Mouse (Mus musculus) embryonic facial prominence, embryonic 11.5 days (tissue): ENCODE measurements around the gene Tmem8b. TPM values are rescaled to one million over a fixed set of nuclear protein-coding genes. Genes with fewer than 3 reads are reported as not detected.

ENCODE experiments used
- ATAC-seq: fragments of 200-750 bp; cut with Nextera tagmentation; replicated peaks from 2 replicates; pipeline ENCODE4 v1.8.0; 2017; ENCODE audit warnings: low read depth; ENCODE audit not compliant: insufficient number of reproducible peaks, low FRiP score, low TSS enrichment
- DNase-seq: peaks from one replicate; pipeline ENCODE4 v3.0.0-alpha.2; 2015; ENCODE audit warnings: low spot score
- H3K27ac ChIP-seq: fragments of 300-500 bp; sonication (generic); replicated peaks from 2 replicates; pipeline ENCODE4 v1.5.1; 2014; ENCODE audit warnings: mild to moderate bottlenecking, low read depth, low read length, control low read depth
- H3K27me3 ChIP-seq: fragments of 300-500 bp; sonication (generic); 2 replicates; pipeline ENCODE4 v1.6.1; 2014; ENCODE audit warnings: mild to moderate bottlenecking, low read length, moderate library complexity, mixed read lengths; ENCODE audit not compliant: control insufficient read depth, insufficient read depth
- H3K36me3 ChIP-seq: fragments of 300-500 bp; sonication (generic); replicated peaks from 2 replicates; pipeline ENCODE4 v1.6.1; 2014; ENCODE audit warnings: low read depth, mild to moderate bottlenecking, low read length, moderate library complexity, mixed read lengths; ENCODE audit not compliant: control insufficient read depth, insufficient read depth
- H3K4me1 ChIP-seq: fragments of 300-500 bp; sonication (generic); 2 replicates; pipeline ENCODE4 v1.6.1; 2014; ENCODE audit warnings: low read length, mixed read lengths; ENCODE audit not compliant: control insufficient read depth, insufficient read depth
- H3K4me2 ChIP-seq: fragments of 300-500 bp; sonication (generic); 2 replicates; pipeline ENCODE4 v1.6.1; 2014; ENCODE audit warnings: low read depth, mild to moderate bottlenecking, control low read depth, low read length, moderate library complexity
- H3K4me3 ChIP-seq: fragments of 300-500 bp; sonication (generic); 2 replicates; pipeline ENCODE4 v1.5.1; 2014; ENCODE audit warnings: low read depth, low read length, control low read depth
- H3K9ac ChIP-seq: fragments of 300-500 bp; sonication (generic); replicated peaks from 2 replicates; pipeline ENCODE4 v1.6.1; 2014; ENCODE audit warnings: mild to moderate bottlenecking, control low read depth, low read length
- H3K9me3 ChIP-seq: fragments of 300-500 bp; sonication (generic); replicated peaks from 2 replicates; pipeline ENCODE4 v1.6.1; 2016; ENCODE audit warnings: mild to moderate bottlenecking, low read length, inconsistent platforms, mixed read lengths; ENCODE audit not compliant: control insufficient read depth
- WGBS: fragments of 180-500 bp; shearing (Covaris S2); extraction: QIAGEN DNeasy Blood & Tissue Kit; methylation state at CpG from one replicate; pipeline ENCODE4 v1.1.7; 2014; 5-methylcytosine and 5-hydroxymethylcytosine counted together
- polyA plus RNA-seq: library from polyadenylated mRNA; unstranded; fragments of >200 nt; fragmentation: Nextera tagmentation; extraction: Ambion mirVana; gene quantifications from 2 replicates; pipeline ENCODE4 v1.2.1, GENCODE M21; 2014

Gene Tmem8b
- polyA plus RNA-seq: 2.1 and 3.2 TPM in 2 replicates

DNA sequence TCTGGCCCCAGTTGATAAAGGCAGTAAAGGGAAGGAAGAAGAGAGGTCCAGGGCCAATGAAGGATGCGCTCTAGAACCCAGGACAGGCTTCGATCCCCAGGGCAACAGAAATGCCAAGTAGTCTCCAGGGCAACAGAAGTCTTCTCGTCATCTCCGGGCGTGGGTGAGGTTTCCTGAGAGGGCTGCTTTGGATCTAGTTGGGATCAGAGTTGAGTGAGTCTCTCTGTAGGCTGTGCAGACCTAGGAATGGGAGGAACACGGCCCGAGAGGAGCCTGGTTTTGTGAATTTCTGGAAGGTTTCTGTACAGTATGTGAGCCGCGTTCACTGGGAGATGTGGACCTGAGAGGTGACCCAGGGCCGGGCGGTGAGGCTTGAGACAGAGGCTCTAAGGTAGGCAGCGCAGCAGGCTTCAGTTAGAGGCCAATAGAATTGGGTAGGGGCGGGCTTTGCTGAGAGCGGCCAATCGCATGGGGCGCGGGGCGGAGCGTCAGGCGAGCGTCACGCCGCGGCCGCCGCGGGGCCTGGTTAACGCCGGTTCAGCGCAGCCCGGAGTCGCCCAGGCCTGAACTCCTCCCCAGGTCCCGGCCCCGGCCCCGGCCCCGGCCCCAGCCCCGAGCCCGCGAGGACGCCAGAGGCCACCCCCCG lies at the start of gene Tmem8b, which contains the start of gene Fam221b:
Gene Tmem8b (plus strand): TSS at position 190 of the 646 bp plus-strand sequence.
Gene Fam221b (minus strand): TSS at position 364 of the 646 bp plus-strand sequence.
- Histone ChIP-seq H3K27ac (no peak within 1 kb of the TSS; the same call in 1 of the 2 replicates), H3K4me2 (peak within 1 kb of the TSS; percentile 82), H3K9me3 (no peaks in the 10 kb centered on the region), H3K4me1 (no peaks in the 10 kb centered on the region), H3K27me3 (peaks cover 6% of the 10 kb centered on the region), H3K36me3 (no peaks in the 10 kb centered on the region), H3K4me3 (peak within 1 kb of the TSS; percentile 79), H3K9ac (peak within 1 kb of the TSS; percentile 89)
- 2% methylated on average over 38 of the region's 41 CpGs for WGBS
- ATAC-seq (peak; percentile 92), DNase-seq (peak; percentile 94)

DNA sequence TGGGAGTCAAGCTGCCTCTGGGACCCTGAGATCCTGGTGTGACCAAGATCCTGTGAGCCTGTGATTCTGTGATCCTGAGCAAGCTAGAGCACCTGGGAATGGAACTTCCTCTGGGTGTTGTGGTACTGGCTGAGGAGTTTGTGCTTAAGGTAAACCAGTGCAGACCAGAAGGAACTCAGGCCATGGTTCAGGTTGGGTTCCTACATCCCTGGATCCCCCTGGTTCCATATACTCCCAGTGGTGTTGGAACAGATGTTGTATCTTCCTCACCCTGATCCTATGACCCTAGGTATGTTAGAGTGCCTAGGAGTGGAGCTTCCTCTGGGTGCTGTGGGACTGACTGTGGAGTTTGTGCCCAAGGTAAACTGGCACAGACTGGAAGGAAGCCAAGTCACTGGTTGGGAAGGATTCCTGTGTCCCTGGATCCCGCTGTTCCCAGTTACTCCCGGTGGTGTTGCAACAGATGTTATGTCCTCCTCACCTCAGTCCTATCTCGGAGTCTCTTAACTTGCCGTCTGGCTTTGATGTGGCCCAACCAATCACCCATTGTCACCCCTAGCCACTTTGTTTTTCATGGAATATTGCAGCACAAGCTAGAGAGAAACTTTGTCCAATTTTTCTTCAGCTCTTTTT lies 48.5 kb upstream of the Tmem8b start:
- H3K4me1 ChIP-seq: no peaks in the 10 kb centered on the region
- H3K4me3 ChIP-seq: no peak overlapping the region
- no peaks in the 10 kb centered on the region for H3K27me3 ChIP-seq
- no peak overlapping the region for H3K27ac ChIP-seq
- H3K36me3 ChIP-seq: no peaks in the 10 kb centered on the region
- WGBS: 80% methylated on average over 4 of the region's 4 CpGs
- ATAC-seq (no peak), DNase-seq (no peak)
- no peaks in the 10 kb centered on the region for H3K9me3 ChIP-seq
- no peak overlapping the region for H3K4me2 ChIP-seq
- no peak overlapping the region for H3K9ac ChIP-seq

DNA sequence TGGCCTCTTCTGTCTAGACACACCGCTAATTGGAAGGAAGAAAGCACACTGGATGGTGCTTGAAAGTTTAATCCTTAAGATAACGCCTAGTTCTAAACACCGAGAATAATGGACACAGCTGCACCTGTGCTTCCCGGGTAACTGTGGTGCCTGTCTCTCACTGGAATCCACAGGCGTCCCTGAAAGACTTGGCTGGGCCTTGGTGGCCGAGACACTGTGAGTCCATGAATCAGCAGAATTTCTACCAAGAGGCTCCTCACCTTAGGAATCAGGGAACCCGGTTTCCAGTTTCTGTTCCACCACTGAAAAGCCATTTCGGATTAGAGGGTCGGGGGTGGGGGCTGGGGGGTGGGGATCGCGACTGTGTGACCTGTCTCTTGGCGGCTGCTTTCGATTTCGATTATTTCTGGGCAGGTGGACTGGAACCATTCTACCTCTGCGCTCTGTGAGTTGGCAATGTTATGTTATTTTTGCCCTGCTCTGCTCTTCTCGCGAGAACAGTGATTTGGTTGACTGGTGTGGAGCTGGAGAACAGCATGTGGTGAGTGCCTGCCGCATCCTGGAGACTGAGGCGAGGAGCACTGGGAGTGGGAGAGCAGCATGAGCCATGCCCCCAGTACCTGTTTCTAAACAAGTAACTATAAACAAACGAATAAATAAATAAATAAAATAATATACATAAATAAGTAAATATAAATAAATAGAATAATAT lies 39.5 kb upstream of the Tmem8b start:
- H3K27ac ChIP-seq: no peak overlapping the region
- ATAC-seq: no peak
- DNase-seq: peak; percentile 30
- no peak overlapping the region for H3K9ac ChIP-seq
- no peak overlapping the region for H3K4me2 ChIP-seq
- no peak overlapping the region for H3K4me3 ChIP-seq
- H3K9me3 ChIP-seq: no peaks in the 10 kb centered on the region
- H3K27me3 ChIP-seq: no peaks in the 10 kb centered on the region; the same call in 1 of the 2 replicates
- H3K36me3 ChIP-seq: no peaks in the 10 kb centered on the region
- H3K4me1 ChIP-seq: peaks cover 9% of the 10 kb centered on the region; the same call in 1 of the 2 replicates
- 39% methylated on average over 20 of the region's 20 CpGs for WGBS

DNA sequence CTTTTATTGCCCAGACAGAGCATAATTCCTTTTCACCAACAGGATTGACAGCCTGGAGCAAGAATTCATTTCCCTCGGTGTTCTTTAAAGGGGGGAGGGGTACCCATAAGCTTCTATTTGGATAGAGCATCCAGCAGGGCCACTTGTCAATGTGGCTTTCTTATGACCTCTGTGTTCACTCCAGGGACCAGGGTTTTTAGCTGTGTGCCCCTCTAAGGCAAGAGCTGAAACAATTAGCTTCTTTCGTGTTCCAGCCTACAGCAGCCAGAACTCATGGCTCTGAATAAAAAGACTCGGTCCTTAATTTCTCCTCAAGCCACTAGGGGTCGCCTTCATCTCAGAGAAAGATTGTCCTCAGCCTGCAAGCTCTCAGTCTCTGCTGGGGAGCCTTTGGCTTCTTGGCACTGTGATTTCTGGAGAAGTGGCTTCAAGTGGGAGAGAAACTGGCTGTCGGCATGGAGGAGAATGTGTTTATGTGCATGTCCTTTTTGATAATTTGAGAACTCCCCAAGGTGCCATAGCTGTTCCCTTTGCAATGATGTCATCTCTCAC lies 38.7 kb upstream of the Tmem8b start:
- no peak overlapping the region for H3K4me2 ChIP-seq
- no peaks in the 10 kb centered on the region; the same call in 1 of the 2 replicates for H3K27me3 ChIP-seq
- H3K4me3 ChIP-seq: no peak overlapping the region
- ATAC-seq (peak; percentile 32; the same call in 1 of the 2 replicates), DNase-seq (peak; percentile 91)
- H3K27ac ChIP-seq: no peak overlapping the region
- H3K9me3 ChIP-seq: no peaks in the 10 kb centered on the region
- H3K4me1 ChIP-seq: peaks cover 9% of the 10 kb centered on the region; the same call in 1 of the 2 replicates
- H3K9ac ChIP-seq: no peak overlapping the region
- WGBS: 2% methylated on average over 5 of the region's 5 CpGs
- no peaks in the 10 kb centered on the region for H3K36me3 ChIP-seq

DNA sequence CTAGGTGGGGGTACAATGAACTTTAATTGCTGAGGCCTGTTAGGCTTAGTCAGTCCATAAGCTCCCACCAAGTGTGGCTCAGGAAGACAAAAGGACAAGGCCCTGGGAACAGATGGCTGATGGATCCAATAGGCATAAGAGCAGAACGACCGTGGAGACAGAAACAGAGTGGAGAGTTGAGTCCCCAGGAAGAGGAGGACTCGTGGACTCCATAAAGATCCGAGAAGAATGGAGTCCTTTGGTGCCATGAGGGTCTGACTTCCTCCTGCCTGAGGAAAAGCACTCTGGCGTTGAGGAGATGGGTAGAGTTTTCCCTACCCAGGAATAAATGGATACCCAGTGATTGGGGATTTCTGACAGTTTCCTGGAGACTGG lies 38.1 kb upstream of the Tmem8b start:
- no peaks in the 10 kb centered on the region for H3K36me3 ChIP-seq

DNA sequence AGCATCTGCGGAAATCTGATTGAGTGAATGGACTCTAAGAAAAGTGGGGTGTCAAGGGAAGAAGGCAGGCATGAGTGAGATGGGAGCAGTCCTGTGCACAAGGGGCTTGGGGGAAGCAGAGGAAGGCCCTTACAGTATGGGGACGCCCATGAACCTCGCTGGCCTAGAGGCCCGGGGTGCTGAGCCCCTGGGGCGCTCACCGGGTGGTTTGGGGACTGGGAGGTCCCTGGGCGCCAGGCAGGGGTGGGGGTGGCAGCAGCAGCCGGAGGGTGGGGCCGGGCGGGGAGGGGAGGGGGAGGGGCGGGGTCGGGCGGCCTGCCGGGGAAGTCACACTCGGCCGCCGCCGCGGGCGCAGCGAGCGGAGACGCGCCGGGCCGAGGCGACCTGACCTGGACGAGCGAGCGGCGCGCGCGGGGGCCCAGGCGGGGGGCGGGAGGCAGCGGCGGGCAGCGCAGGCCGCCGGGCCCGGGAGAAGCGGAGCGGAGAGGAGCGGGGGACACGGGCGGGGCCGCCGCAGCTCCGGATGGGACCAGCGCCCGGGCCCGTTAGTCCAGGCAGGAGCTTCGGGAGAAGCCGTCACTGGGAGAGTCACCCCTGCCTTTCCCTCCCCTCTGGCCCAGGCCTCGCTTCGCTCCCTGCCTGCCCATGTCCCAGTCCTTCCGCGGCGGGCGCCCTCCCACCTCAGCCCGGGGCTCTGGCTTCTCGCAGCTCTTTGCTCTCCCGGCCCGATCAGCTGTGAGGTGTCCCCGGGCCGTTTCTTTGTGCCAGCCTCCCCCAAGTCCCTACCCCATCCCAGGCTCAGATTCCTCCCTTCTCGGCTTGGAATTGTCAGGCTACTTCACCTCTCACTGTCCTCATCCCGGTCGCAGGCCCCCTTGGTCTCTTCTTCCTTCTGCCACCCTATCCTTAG lies 37.5 kb upstream of the Tmem8b start, which contains the start of gene Npr2:
Gene Npr2 (plus strand): TSS at position 890 of the 910 bp plus-strand sequence.
- Histone ChIP-seq H3K36me3 (no peaks in the 10 kb centered on the region), H3K27ac (peak within 1 kb of the TSS; percentile 59), H3K4me3 (peak within 1 kb of the TSS; percentile 69), H3K9ac (peak within 1 kb of the TSS; percentile 92), H3K27me3 (no peaks in the 10 kb centered on the region; the same call in 1 of the 2 replicates), H3K4me2 (peak within 1 kb of the TSS; percentile 97), H3K9me3 (no peaks in the 10 kb centered on the region), H3K4me1 (peaks cover 9% of the 10 kb centered on the region; the same call in 1 of the 2 replicates)
- under 1% methylated on average over 42 of the region's 70 CpGs for WGBS
- DNase-seq (peak; percentile 56), ATAC-seq (peak; percentile 60)

More for the DNA sequence above, 38.1 kb upstream of the Tmem8b start:
- WGBS: 20% methylated on average over 5 of the region's 5 CpGs
- Histone ChIP-seq H3K4me3 (peak overlapping the region; percentile 69), H3K4me1 (peaks cover 9% of the 10 kb centered on the region; the same call in 1 of the 2 replicates), H3K9me3 (no peaks in the 10 kb centered on the region), H3K4me2 (peak overlapping the region; percentile 97), H3K9ac (peak overlapping the region; percentile 92), H3K27ac (peak overlapping the region; percentile 59; the same call in 1 of the 2 replicates), H3K27me3 (no peaks in the 10 kb centered on the region; the same call in 1 of the 2 replicates)
- ATAC-seq (no peak), DNase-seq (no peak)
